Mouse (Mus musculus) liver, embryonic 14.5 days (tissue): ENCODE measurements around the gene Nipal3.

ENCODE experiments used
- CTCF ChIP-seq: IDR thresholded peaks from 2 replicates; pipeline ENCODE4 v1.5.1; 2016; ENCODE audit warnings: antibody characterized with exemption, low read depth, control low read depth
- EP300 ChIP-seq: IDR thresholded peaks from 2 replicates; pipeline ENCODE4 v1.6.1; 2016; ENCODE audit warnings: antibody characterized with exemption, low read depth

DNA sequence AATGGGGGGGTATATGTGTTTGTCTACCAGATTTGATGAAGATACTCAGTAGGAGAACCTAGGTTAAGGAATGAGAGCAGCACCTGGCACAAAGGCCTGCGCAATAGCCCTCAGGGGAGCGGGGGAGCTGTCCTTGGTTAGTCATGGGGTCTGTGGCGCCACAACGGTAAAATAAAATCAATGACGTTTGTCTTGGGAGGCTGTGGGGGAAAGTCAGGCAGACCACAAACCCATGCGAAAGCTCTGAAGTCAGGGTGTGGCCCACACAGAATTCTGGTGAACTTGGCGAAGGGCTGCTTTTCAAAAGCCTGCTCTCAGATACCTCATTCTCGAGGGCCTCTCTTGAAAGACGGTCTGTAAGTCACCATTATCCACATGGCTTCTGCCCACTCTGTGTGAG lies 25.6 kb upstream of the Nipal3 start:
- TF ChIP-seq EP300 (no peak), CTCF (no peak)
